Mouse (Mus musculus): ENCODE results near the gene Foxr2. TPM values are rescaled to one million over a fixed set of nuclear protein-coding genes. Genes with fewer than 3 reads are reported as not detected.

Gene Foxr2
- polyA plus RNA-seq, 1 experiment from 2014 or later = 1.2 TPM

Other genes starting within 250 kb of the Foxr2 start
- gene Usp51, start 112.3 kb upstream of the Foxr2 start, polyA plus RNA-seq (2015; fragmentation: Nextera tagmentation; extraction: Ambion mirVana) = 3.2 and 3.5 TPM in 2 replicates
- gene Mageh1, start 81.2 kb upstream of the Foxr2 start, polyA plus RNA-seq (2015; fragmentation: Nextera tagmentation; extraction: Ambion mirVana) = 149 and 155 TPM in 2 replicates
- gene Rragb, start 21.2 kb downstream of the Foxr2 start, polyA plus RNA-seq (2015; fragmentation: Nextera tagmentation; extraction: Ambion mirVana) = 8.9 and 9.5 TPM in 2 replicates
- gene Klf8, start 118.7 kb downstream of the Foxr2 start, polyA plus RNA-seq (2015; fragmentation: Nextera tagmentation; extraction: Ambion mirVana) = 7.6 and 7.7 TPM in 2 replicates